Mouse (Mus musculus): ENCODE results near the gene Wrap73.

DNA sequence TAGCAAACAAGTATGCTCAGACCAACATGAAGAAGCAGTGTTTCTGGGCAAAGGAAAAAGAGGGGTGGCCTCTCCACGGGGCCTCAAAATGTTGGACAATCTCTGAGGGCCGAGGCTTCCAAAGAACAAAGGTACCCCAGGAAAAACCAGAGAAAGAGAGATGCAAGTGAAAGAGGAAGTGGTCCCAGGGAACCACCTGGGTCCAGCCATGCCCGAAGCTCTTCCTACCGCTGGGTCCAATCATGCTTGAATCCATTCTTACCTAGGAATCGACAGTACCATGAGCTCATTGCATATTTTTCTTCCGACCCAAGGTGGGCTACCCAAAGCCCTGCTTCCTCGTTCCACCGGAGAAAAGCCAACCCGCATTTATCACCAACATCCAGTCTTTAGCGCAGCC, 38.3 kb upstream of the Wrap73 start:
- TF ChIP-seq CTCF (IDR thresholded peaks at IDR 0.05; ENCODE audit: low read depth) (no peak), EP300 (optimal IDR thresholded peaks at IDR 0.05) (no peak)
